Mouse (Mus musculus): ENCODE data around the gene Fem1b.
"Not testable (repeated sequence)": the region's sequence is repeated elsewhere in the genome, so short reads cannot be mapped to it uniquely, and the experiment has no call there.

The Fem1b gene

GRCm38 (mm10) chr9:62811516-62812121, at the start of gene Fem1b:
Gene Fem1b (minus strand): TSS chr9:62811934.
- DNase-seq (ENCODE audit: low read depth, low spot score), result peak; percentile 96

- DNase-seq (ENCODE audit: low read depth, low spot score), result no peak
Observed at GRCm38 (mm10) chr9:62860866-62861265, 49.1 kb upstream of the Fem1b start.

GRCm38 (mm10) chr9:62860102-62860501, 48.4 kb upstream of the Fem1b start:
- not testable (repeated sequence) for DNase-seq (ENCODE audit: low read depth, low spot score)

DNA sequence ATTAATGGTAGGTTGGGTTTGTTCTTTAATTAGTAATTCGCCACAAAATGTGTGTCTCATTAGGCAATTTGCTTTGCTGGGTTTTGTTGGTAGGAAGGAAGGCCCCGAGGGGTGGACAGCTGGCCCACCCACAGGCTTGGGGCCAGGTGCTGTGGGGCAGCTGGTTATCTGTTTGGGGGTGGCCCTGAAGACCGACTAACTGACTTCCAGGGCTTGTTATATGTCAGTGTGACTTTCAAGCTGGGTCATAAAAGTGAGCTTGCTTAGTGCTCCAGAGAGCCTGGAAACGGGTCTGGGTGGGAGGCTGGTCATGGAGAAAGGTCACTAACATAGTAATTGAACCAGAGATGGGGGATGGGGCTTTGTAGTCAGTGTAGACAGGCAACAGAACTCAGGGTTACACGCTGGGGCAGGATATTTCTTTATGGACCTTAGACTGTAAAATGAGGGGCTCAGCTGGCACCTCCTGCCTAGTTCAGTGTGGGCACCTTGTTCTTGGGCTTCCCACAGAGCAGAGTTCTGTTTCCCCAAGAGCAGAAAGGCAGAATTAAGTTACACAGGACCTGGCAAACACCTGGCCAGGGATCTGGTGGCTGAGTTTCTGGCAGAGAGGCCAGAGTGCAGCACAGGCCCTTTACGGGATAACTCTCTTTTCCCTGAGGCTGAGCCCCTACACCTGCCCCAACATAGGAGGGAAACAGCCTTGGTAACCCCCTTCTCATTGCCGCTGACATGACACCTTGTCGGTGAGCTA, 46.7 kb upstream of the Fem1b start:
- DNase-seq (ENCODE audit: low read depth, low spot score), result no peak

DNA sequence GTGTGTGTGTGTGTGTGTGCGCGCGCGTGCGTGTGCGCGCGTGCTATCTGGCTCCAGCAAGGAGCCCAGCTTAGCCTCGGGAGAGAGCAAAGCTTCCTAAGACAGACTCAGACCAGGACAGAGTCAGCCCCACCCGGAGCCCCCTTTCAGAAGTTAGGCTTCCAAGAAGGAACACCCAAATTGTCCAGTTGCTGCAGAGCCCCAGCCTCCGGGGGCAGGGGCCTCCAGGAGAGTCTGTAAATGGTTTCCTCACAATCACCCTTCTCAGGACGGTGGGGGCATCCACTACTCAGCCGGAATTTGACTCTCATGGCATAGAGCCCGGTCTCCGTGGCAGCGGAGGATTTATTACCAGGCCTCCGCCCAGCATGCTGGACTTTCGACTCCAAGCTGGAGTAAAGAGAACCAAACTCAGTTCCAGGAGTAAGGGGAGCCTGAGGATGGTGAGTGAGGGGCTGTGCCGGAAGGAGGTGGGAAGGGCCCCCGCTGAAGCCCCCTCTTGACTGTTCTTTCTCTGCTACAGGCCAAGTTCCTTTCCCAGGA, 46.1 kb upstream of the Fem1b start, which contains the start of gene Calml4:
Calml4 (plus strand) TSS at position 362 of the 543 bp plus-strand sequence.
- DNase-seq (ENCODE audit: low read depth, low spot score), result no peak

DNA sequence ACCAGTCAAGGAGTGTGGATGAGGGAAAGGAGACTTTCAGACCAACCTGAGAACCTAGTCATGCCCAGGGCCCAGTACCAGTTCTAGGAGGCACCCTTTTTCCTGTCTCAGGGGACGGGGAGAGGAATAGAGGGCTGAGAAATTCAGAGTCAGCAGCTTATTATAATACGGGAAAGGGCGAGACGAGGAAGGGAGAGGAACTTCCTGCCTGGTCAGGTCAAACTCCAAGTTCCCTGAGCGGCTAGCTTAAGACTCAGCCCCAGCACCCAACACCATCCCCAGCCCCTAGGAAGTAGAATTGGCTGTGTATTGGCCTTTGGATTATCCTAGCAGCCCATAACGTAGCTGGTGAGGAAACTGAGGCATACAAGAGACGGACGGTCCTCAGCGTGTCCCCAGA, 45.5 kb upstream of the Fem1b start:
- no peak for DNase-seq (ENCODE audit: low read depth, low spot score)

- no peak for DNase-seq (ENCODE audit: low read depth, low spot score)
Observed at GRCm38 (mm10) chr9:62854483-62854882, 42.7 kb upstream of the Fem1b start.

DNA sequence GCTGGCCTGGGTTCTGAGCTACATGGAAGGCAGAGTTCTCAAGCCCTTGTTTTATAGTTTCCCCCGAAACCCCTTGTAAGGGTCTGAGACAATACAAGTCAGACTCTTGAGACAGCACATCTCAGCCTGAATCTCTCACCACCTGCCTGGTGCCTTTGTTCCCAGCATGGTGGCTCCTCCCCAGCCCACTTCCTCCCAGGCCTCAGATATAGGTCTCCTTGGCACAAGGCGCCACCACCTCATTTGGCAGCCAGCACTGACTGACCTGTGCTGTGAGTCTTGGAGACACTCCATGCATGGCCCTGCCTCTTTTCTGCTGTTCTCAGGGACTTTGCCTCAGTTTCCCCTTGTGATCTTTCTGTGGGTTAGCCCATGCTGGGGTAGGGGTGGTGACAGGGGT, 39.8 kb upstream of the Fem1b start:
- DNase-seq (ENCODE audit: low read depth, low spot score), result no peak

GRCm38 (mm10) chr9:62848641-62849040, 36.9 kb upstream of the Fem1b start:
- DNase-seq (ENCODE audit: low read depth, low spot score), result no peak

GRCm38 (mm10) chr9:62847694-62848093, 36.0 kb upstream of the Fem1b start:
- peak; percentile 90 for DNase-seq (ENCODE audit: low read depth, low spot score)

- no peak for DNase-seq (ENCODE audit: low read depth, low spot score)
Observed at GRCm38 (mm10) chr9:62844461-62844860, 32.7 kb upstream of the Fem1b start.

GRCm38 (mm10) chr9:62843356-62844024, 31.8 kb upstream of the Fem1b start:
- DNase-seq (ENCODE audit: low read depth, low spot score), result no peak

GRCm38 (mm10) chr9:62839172-62839770, 27.5 kb upstream of the Fem1b start:
- no peak for DNase-seq (ENCODE audit: low read depth, low spot score)

DNA sequence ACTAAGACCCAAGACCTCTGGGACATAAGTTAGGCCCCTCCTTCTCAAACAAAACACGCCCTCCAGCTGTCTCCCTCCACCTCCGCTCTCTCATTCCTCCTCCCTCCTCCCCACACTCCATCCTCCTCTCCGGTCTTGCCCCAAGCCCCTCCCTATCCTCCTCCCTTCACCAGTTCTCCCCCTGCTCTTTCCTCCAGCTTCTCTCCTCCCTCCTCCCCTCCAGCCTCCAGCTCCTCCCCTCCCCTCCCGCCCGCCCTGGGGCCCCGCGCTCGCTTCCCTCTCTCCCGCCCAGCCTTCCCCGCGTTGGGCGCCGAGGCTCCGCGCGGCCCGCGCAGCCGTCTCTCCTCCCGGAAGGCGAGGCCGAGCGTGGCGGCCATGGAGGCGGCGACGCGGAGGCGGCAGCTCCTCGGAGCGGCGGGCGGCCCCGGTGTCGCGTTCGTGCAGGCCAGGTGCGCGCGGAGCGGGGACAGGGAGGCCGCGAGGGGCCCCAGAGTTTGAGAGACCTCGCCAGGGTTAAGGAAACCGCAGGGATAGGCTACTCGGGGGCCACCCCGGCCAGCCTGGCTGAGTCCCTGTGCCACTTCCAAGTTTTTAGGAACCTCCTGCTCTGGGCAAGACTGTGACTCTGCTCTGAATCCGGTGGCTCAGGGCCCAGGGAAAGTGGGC, 26.9 kb upstream of the Fem1b start, which contains the start of gene Cln6:
Cln6 (plus strand) TSS at position 280 of the 666 bp plus-strand sequence.
- peak; percentile 94 for DNase-seq (ENCODE audit: low read depth, low spot score)

DNA sequence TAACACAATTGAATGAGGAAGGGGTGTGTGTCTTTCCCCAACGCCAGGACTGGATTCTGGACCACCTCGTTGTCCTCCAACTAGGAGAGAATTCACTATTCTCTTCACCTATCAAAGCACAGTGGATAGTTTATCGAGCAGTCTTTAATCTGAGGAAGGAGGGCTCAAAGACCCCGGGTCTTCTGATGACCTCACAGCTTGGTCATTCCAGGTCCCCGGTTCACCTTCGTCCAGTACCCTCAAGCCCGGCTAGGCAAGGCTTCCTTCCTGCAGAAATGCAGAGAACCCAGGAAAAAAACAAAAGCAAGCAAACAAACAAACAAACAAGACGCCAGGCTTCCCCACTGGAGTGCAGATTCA, 26.4 kb upstream of the Fem1b start:
- DNase-seq (ENCODE audit: low read depth, low spot score), result no peak

DNA sequence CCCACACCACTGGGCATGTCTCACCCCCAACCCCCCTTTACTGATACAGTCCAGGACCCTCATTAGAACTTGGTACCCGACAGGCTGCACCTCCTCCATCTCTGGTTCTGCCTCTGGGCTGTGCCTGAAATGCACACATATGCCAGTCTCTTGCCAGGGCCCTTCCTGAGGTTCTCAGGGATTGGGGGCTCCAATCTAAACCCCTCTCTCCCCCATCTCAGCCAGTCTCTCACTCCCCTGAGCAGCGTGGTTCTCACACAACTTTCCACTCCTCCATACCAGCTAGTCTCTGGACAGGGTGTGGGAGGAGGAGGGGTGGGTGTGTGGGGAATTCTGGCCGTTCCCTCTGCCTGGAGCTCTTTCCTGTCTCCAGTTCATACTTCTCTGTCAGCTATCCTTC, 25.9 kb upstream of the Fem1b start:
- no peak for DNase-seq (ENCODE audit: low read depth, low spot score)

GRCm38 (mm10) chr9:62835705-62836446, 24.1 kb upstream of the Fem1b start:
- no peak for DNase-seq (ENCODE audit: low read depth, low spot score)

GRCm38 (mm10) chr9:62834906-62835305, 23.2 kb upstream of the Fem1b start:
- DNase-seq (ENCODE audit: low read depth, low spot score), result no peak

- peak; percentile 73 for DNase-seq (ENCODE audit: low read depth, low spot score)
Observed at GRCm38 (mm10) chr9:62829877-62830276, 18.1 kb upstream of the Fem1b start.

GRCm38 (mm10) chr9:62828662-62829086, 16.9 kb upstream of the Fem1b start:
- DNase-seq (ENCODE audit: low read depth, low spot score), result peak; percentile 99

Data from ES-CJ7 (cell line).